Comparison of ENCODE assay signal across 9 mouse cellular contexts in the genomic region with DNA sequence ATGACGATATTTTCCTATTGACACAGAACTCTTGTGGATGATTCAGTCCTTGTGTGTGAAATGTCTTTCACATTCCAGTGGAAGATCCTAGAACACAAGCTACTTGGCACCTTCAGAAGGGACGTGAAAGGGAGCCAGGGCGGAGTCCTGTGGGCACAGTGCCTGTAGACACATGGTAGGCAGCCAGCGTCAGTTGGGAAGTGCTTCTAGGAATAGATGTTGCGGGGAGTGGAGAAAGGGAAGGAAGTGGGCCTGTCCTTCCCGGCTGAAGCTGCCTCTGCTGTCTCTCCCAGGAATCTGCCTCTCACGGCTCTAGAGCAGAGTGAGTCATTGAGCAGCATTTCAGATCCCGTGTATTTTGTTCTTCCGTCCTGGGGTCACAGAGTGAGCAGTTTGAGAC.
DNase-seq lines count a peak whose midpoint lies in the region; ATAC-seq and TF ChIP-seq lines count a peak whose summit lies in the region.
"Had no signal": no experiment of that assay in that cellular context is flagged by ENCODE, and none has a peak within 500 bp of the region (broad histone marks: within the 10 kb centered on the region; RNA-seq: fewer than 3 reads in every experiment).

No protein-coding gene starts in this region.

- DNase-seq in hindbrain, embryonic 10.5 days (ENCODE audit: low spot score): no peak
- peak; percentile 80 for DNase-seq in cerebellum, adult 8-10 months
- peak; percentile 30 for DNase-seq in gonadal fat pad, adult 2 months (ENCODE audit: low read depth)
- DNase-seq in kidney, postnatal 25 days: peak; percentile 69 to 84
- DNase-seq in lung, postnatal 0 days (ENCODE audit: low spot score): peak; percentile 89
- DNase-seq in yolk sac, embryonic 10.5 days (ENCODE audit: low spot score): peak; percentile 19
- no peak for DNase-seq in midbrain, embryonic 14.5 days

- H3K9ac ChIP-seq in hindbrain, embryonic 13.5 days: no peak overlapping the region
- no peak overlapping the region for H3K9ac ChIP-seq in lung, postnatal 0 days (replicated peaks; ENCODE audit: low read depth)
- no peak overlapping the region for H3K9ac ChIP-seq in midbrain, embryonic 14.5 days (replicated peaks; ENCODE audit: low read length)
- H3K9ac ChIP-seq: neural tube, embryonic 12.5 days had no signal

- ATAC-seq in hindbrain, embryonic 13.5 days (ENCODE audit: low FRiP score): no peak
- ATAC-seq in lung, postnatal 0 days: peak; percentile 93
- no peak for ATAC-seq in midbrain, embryonic 14.5 days (ENCODE audit: low FRiP score, low TSS enrichment)

- no peak overlapping the region for H3K4me2 ChIP-seq in hindbrain, embryonic 13.5 days
- no peak overlapping the region for H3K4me2 ChIP-seq in lung, postnatal 0 days (replicated peaks; ENCODE audit: low read depth, low read length)
- no peak overlapping the region for H3K4me2 ChIP-seq in midbrain, embryonic 14.5 days (ENCODE audit: low read length)
- H3K4me2 ChIP-seq: neural tube, embryonic 12.5 days had no signal

- H3K4me3 ChIP-seq in hindbrain, embryonic 13.5 days: no peak overlapping the region
- no peak overlapping the region for H3K4me3 ChIP-seq in hindbrain, embryonic 10.5 days
- H3K4me3 ChIP-seq in lung, postnatal 0 days (ENCODE audit: low read depth, low read length): no peak overlapping the region
- no peak overlapping the region for H3K4me3 ChIP-seq in midbrain, embryonic 14.5 days (replicated peaks; ENCODE audit: low read depth, low read length)
- H3K4me3 ChIP-seq: neural tube, embryonic 12.5 days had no signal

- no peaks in the 10 kb centered on the region for H3K27me3 ChIP-seq in hindbrain, embryonic 13.5 days
- no peaks in the 10 kb centered on the region for H3K27me3 ChIP-seq in hindbrain, embryonic 10.5 days (ENCODE audit: insufficient read depth, poor library complexity, severe bottlenecking)
- H3K27me3 ChIP-seq in lung, postnatal 0 days (replicated peaks; ENCODE audit: insufficient read depth, low read length): no peaks in the 10 kb centered on the region
- H3K27me3 ChIP-seq in midbrain, embryonic 14.5 days (ENCODE audit: control insufficient read depth, insufficient read depth, low read length): no peaks in the 10 kb centered on the region
- H3K27me3 ChIP-seq: neural tube, embryonic 12.5 days had no signal

- WGBS in hindbrain, embryonic 13.5 days: 77% methylated on average over 9 of the region's 9 CpGs
- WGBS in hindbrain, embryonic 10.5 days: 86% methylated on average over 9 of the region's 9 CpGs
- WGBS in lung, postnatal 0 days: 15% methylated on average over 9 of the region's 9 CpGs
- WGBS in midbrain, embryonic 14.5 days: 86% methylated on average over 9 of the region's 9 CpGs

- no peaks in the 10 kb centered on the region for H3K36me3 ChIP-seq in hindbrain, embryonic 13.5 days
- H3K36me3 ChIP-seq in hindbrain, embryonic 10.5 days: no peaks in the 10 kb centered on the region
- no peaks in the 10 kb centered on the region for H3K36me3 ChIP-seq in lung, postnatal 0 days (ENCODE audit: insufficient read depth, low read length)
- H3K36me3 ChIP-seq in midbrain, embryonic 14.5 days (ENCODE audit: control insufficient read depth, insufficient read depth, low read length): no peaks in the 10 kb centered on the region
- H3K36me3 ChIP-seq: neural tube, embryonic 12.5 days had no signal

- TF ChIP-seq EP300 in lung, postnatal 0 days (IDR thresholded peaks at IDR 0.05): peak; percentile 95

- H3K27ac ChIP-seq in hindbrain, embryonic 13.5 days: 0 out of 2 replicates have a peak overlapping the region, but pooled peaks have one; percentile 23
- no peak overlapping the region for H3K27ac ChIP-seq in hindbrain, embryonic 10.5 days
- H3K27ac ChIP-seq in lung, postnatal 0 days (ENCODE audit: low read length): no peak overlapping the region; the same call in 1 of the 2 replicates
- H3K27ac ChIP-seq in midbrain, embryonic 14.5 days (replicated peaks; ENCODE audit: low read depth, low read length): no peak overlapping the region
- H3K27ac ChIP-seq: neural tube, embryonic 12.5 days had no signal

- H3K4me1 ChIP-seq in hindbrain, embryonic 13.5 days (replicated peaks): 0 out of 2 replicates have a peak, but pooled peaks cover 4% of the 10 kb centered on the region
- H3K4me1 ChIP-seq in hindbrain, embryonic 10.5 days (replicated peaks): peaks cover 8% of the 10 kb centered on the region; the same call in 1 of the 2 replicates
- H3K4me1 ChIP-seq in lung, postnatal 0 days (ENCODE audit: insufficient read depth, low read depth, low read length): peaks cover 19% of the 10 kb centered on the region; the same call in 1 of the 2 replicates
- no peaks in the 10 kb centered on the region for H3K4me1 ChIP-seq in midbrain, embryonic 14.5 days (ENCODE audit: control insufficient read depth, insufficient read depth, low read length)

- no peaks in the 10 kb centered on the region for H3K9me3 ChIP-seq in hindbrain, embryonic 13.5 days
- no peaks in the 10 kb centered on the region for H3K9me3 ChIP-seq in hindbrain, embryonic 10.5 days
- H3K9me3 ChIP-seq in lung, postnatal 0 days (ENCODE audit: low read length): no peaks in the 10 kb centered on the region
- no peaks in the 10 kb centered on the region for H3K9me3 ChIP-seq in midbrain, embryonic 14.5 days (ENCODE audit: control insufficient read depth, low read length)
- H3K9me3 ChIP-seq: neural tube, embryonic 12.5 days had no signal

- TF ChIP-seq CTCF in lung, postnatal 0 days (IDR thresholded peaks at IDR 0.05): 0 out of 2 replicates have a peak, but pooled peaks have one; percentile 11

Comparison
In these comparisons a context has a peak if more than half of its experiments do, and no peak if none do; other contexts are left out.
1. DNase-seq: peak in cerebellum, adult 8-10 months (single experiment), gonadal fat pad, adult 2 months (single experiment), kidney, postnatal 25 days (2 of 2), lung, postnatal 0 days (single experiment) and yolk sac, embryonic 10.5 days (single experiment); none in hindbrain, embryonic 10.5 days (single experiment) and midbrain, embryonic 14.5 days (single experiment).